Mouse (Mus musculus) intestine, postnatal 0 days (tissue): Measurements from ENCODE around the gene Ankrd11. TPM values are rescaled to one million over a fixed set of nuclear protein-coding genes. Genes with fewer than 3 reads are reported as not detected.

Experiments used
- ATAC-seq: fragments of 200-750 bp; cut with Nextera tagmentation; 2 replicates; pipeline ENCODE4 v1.8.0; 2017; ENCODE audit warnings: mild to moderate bottlenecking, moderate TSS enrichment, moderate library complexity
- H3K27ac ChIP-seq: fragments of 300-500 bp; sonication (generic); 2 replicates; pipeline ENCODE4 v1.5.1; 2014; ENCODE audit warnings: mild to moderate bottlenecking, low read depth, low read length, moderate library complexity
- H3K27me3 ChIP-seq: fragments of 300-500 bp; sonication (generic); replicated peaks from 2 replicates; pipeline ENCODE4 v1.6.1; 2014; ENCODE audit warnings: low read length, mixed read lengths; ENCODE audit not compliant: control insufficient read depth, insufficient read depth
- H3K36me3 ChIP-seq: fragments of 300-500 bp; sonication (generic); 2 replicates; pipeline ENCODE4 v1.6.1; 2014; ENCODE audit warnings: mild to moderate bottlenecking, moderate library complexity; ENCODE audit not compliant: control insufficient read depth, insufficient read depth
- H3K4me1 ChIP-seq: fragments of 300-500 bp; sonication (generic); replicated peaks from 2 replicates; pipeline ENCODE4 v1.6.1; 2014; ENCODE audit warnings: antibody characterized with exemption, low read length, mixed read lengths; ENCODE audit not compliant: control insufficient read depth, insufficient read depth
- H3K4me2 ChIP-seq: fragments of 300-500 bp; sonication (generic); replicated peaks from 2 replicates; pipeline ENCODE4 v1.6.1; 2014; ENCODE audit warnings: low read depth, mild to moderate bottlenecking, moderate library complexity
- H3K4me3 ChIP-seq: fragments of 300-500 bp; sonication (generic); 2 replicates; pipeline ENCODE4 v1.5.1; 2014; ENCODE audit warnings: low read depth, low read length
- H3K9ac ChIP-seq: fragments of 300-500 bp; sonication (generic); 2 replicates; pipeline ENCODE4 v1.6.1; 2014; ENCODE audit warnings: mild to moderate bottlenecking, low read depth, low read length
- H3K9me3 ChIP-seq: fragments of 300-500 bp; sonication (generic); 2 replicates; pipeline ENCODE4 v1.6.1; 2016; ENCODE audit warnings: mixed run types; ENCODE audit not compliant: control insufficient read depth
- CTCF ChIP-seq: sonication (generic); IDR thresholded peaks from 2 replicates; pipeline ENCODE4 v1.5.1; 2016; ENCODE audit warnings: low read depth, mild to moderate bottlenecking, control low read depth, antibody characterized with exemption, moderate library complexity
- WGBS: fragments of 180-500 bp; shearing (Covaris S2); extraction: QIAGEN DNeasy Blood & Tissue Kit; methylation state at CpG from one replicate; pipeline ENCODE4 v1.1.7; 2014; 5-methylcytosine and 5-hydroxymethylcytosine counted together
- polyA plus RNA-seq: library from polyadenylated mRNA; unstranded; fragments of >200 nt; fragmentation: Nextera tagmentation; extraction: Ambion mirVana; gene quantifications from 2 replicates; pipeline ENCODE4 v1.2.1, GENCODE M21; 2015

The Ankrd11 gene
- polyA plus RNA-seq, 1 experiment from 2014 or later, result 41.2 TPM

- Histone ChIP-seq H3K4me2 (0 out of 2 replicates have a peak overlapping the region, but pooled peaks have one; percentile 13), H3K36me3 (no peaks in the 10 kb centered on the region), H3K9me3 (no peaks in the 10 kb centered on the region), H3K27me3 (no peaks in the 10 kb centered on the region), H3K4me1 (peaks cover 13% of the 10 kb centered on the region), H3K4me3 (no peak overlapping the region), H3K9ac (no peak overlapping the region), H3K27ac (peak overlapping the region; percentile 60; the same call in 1 of the 2 replicates)
- no peak for TF ChIP-seq CTCF
- ATAC-seq, result 0 out of 2 replicates have a peak, but pooled peaks have one; percentile 20
- WGBS, result 32% methylated on average over 3 of the region's 3 CpGs
Measured at GRCm38 (mm10) chr8:123005328-123005727, 36.7 kb downstream of the Ankrd11 start.

DNA sequence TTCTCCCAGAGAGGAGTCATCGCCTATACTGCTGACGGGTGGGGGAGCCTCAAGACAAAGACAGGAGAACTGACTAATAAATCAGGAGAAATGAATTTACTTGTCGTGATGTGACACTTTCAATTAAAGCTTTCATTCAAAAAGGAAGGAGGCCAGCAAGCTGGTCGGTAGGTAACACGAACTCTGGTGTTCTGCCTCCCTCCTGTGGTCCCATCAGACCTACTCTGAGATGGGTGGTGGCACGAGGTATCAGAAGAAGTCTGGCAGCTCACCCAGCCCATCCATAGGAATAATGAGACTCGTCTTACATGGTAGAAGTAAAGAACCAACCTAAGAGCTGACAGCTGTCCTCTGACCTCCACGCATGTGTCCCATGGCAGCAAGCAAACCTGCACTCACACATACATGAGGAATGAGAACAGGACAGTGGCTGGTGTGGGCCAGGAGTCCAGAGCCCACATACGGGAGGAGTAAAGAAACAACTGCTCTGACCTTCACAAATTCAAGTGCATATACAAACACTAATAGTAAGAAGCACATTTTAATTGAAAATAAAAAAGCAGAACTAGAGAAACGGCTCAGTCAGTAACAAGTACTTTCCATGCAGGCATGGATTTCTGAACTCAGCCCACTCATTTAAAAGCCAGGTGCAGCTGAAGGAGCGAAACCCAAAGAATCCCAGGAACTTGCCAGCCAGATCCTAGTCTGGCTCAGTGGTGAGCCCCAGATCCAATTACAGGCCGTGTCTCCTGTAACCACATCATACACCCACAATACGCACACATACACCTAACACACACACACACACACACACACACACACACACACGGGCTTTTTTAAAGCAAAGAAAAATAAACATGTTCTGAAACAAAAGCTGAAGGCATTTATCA lies 37.8 kb downstream of the Ankrd11 start:
- Histone ChIP-seq H3K27me3 (no peaks in the 10 kb centered on the region), H3K4me3 (no peak overlapping the region), H3K4me2 (no peak overlapping the region), H3K4me1 (peaks cover 13% of the 10 kb centered on the region), H3K27ac (no peak overlapping the region; the same call in 1 of the 2 replicates), H3K36me3 (no peaks in the 10 kb centered on the region), H3K9ac (no peak overlapping the region), H3K9me3 (no peaks in the 10 kb centered on the region)
- peak; percentile 19; the same call in 1 of the 2 replicates for TF ChIP-seq CTCF
- WGBS, result 58% methylated on average over 14 of the region's 14 CpGs
- ATAC-seq, result no peak

DNA sequence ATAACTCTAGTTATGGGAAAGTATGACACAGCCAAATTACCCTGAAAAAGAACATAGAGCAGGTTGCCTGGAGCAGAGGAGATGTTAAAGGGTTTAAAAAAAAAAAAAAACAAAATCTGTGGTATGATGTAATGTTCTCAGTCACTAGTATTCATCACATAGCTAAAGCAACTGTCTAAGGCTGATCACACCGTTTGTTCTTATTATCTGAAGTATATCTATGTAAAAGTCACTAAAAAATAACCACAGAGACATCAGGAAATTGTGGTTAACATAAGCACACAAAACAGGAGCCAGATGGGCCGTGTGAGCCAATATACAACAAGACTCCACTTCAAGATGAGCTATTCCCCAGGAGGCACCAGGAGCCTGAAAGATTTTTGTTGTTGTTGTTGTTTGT lies 41.8 kb downstream of the Ankrd11 start:
- H3K4me3 ChIP-seq, result no peak overlapping the region
- no peak for ATAC-seq
- H3K9ac ChIP-seq, result no peak overlapping the region
- 29% methylated on average over 2 of the region's 2 CpGs for WGBS
- no peaks in the 10 kb centered on the region for H3K27me3 ChIP-seq
- no peaks in the 10 kb centered on the region for H3K9me3 ChIP-seq
- no peak for TF ChIP-seq CTCF
- peaks cover under 1% of the 10 kb centered on the region for H3K4me1 ChIP-seq
- no peak overlapping the region for H3K4me2 ChIP-seq
- no peaks in the 10 kb centered on the region for H3K36me3 ChIP-seq
- H3K27ac ChIP-seq, result no peak overlapping the region

GRCm38 (mm10) chr8:122997963-122998362 lies 44.1 kb downstream of the Ankrd11 start:
- no peak overlapping the region for H3K27ac ChIP-seq
- ATAC-seq, result no peak
- no peaks in the 10 kb centered on the region for H3K36me3 ChIP-seq
- TF ChIP-seq CTCF, result no peak
- peaks cover 15% of the 10 kb centered on the region for H3K4me1 ChIP-seq
- no peak overlapping the region for H3K4me2 ChIP-seq
- no peak overlapping the region for H3K9ac ChIP-seq
- no peak overlapping the region for H3K4me3 ChIP-seq
- no peaks in the 10 kb centered on the region for H3K9me3 ChIP-seq
- H3K27me3 ChIP-seq, result no peaks in the 10 kb centered on the region
- 69% methylated on average over 4 of the region's 4 CpGs for WGBS

- H3K27me3 ChIP-seq, result no peaks in the 10 kb centered on the region
- H3K27ac ChIP-seq, result 0 out of 2 replicates have a peak overlapping the region, but pooled peaks have one; percentile 1
- H3K4me3 ChIP-seq, result no peak overlapping the region
- no peak for ATAC-seq
- no peak for TF ChIP-seq CTCF
- peaks cover 20% of the 10 kb centered on the region for H3K4me1 ChIP-seq
- H3K4me2 ChIP-seq, result no peak overlapping the region; the same call in 1 of the 2 replicates
- WGBS, result 25% methylated on average over 5 of the region's 5 CpGs
- no peak overlapping the region for H3K9ac ChIP-seq
- no peaks in the 10 kb centered on the region for H3K36me3 ChIP-seq
- no peaks in the 10 kb centered on the region for H3K9me3 ChIP-seq
Measured at GRCm38 (mm10) chr8:122993740-122994139, 48.3 kb downstream of the Ankrd11 start.

DNA sequence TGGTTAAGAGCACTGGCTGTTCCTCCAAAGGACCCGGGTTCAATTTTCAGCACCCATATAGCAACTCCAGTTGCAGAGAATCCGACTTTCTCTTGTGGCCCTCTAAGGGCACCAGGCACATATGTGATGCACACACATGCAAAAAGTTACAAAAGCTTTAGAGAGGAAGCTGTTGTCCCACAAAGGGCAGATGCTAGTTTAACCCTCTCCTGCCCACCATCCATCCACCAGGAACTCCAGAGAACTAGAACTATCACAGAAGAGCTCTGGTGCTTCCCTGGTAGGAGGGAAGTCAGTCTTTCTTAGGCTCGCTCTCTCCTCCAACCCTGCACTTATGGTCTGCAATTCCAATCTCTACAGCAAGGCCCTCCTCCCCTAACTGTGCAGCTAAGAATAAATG lies 49.0 kb downstream of the Ankrd11 start:
- Histone ChIP-seq H3K36me3 (no peaks in the 10 kb centered on the region), H3K9ac (no peak overlapping the region), H3K4me2 (no peak overlapping the region), H3K27ac (no peak overlapping the region), H3K4me1 (peaks cover 23% of the 10 kb centered on the region), H3K9me3 (no peaks in the 10 kb centered on the region), H3K27me3 (no peaks in the 10 kb centered on the region), H3K4me3 (no peak overlapping the region)
- no peak for TF ChIP-seq CTCF
- WGBS, result 66% methylated on average over 3 of the region's 3 CpGs
- no peak for ATAC-seq
